Mouse (Mus musculus): Measurements from ENCODE around the gene Mrpl46. TPM values are rescaled to one million over a fixed set of nuclear protein-coding genes. Genes with fewer than 3 reads are reported as not detected.

Gene Mrpl46
- polyA plus RNA-seq, 1 experiment from 2014 or later, result 86.2 TPM

GRCm38 (mm10) chr7:78794571-78795092 is 11.3 kb upstream of the Mrpl46 start:
- H3K27ac ChIP-seq, result no peak overlapping the region
- H3K27me3 ChIP-seq (ENCODE audit: poor library complexity, severe bottlenecking), result 0 out of 2 replicates have a peak, but pooled peaks cover 5% of the 10 kb centered on the region
- no peak for DNase-seq (ENCODE audit: extremely low spot score, low spot score)
- peaks cover 46% of the 10 kb centered on the region for H3K36me3 ChIP-seq (replicated peaks)
- no peaks in the 10 kb centered on the region for H3K9me3 ChIP-seq
- H3K4me1 ChIP-seq, result peaks cover 18% of the 10 kb centered on the region
- WGBS, result 88% methylated on average over 6 of the region's 6 CpGs
- H3K4me3 ChIP-seq, result no peak overlapping the region

- no peak overlapping the region for H3K4me3 ChIP-seq
- DNase-seq (ENCODE audit: extremely low spot score, low spot score), result no peak
- peaks cover 16% of the 10 kb centered on the region for H3K4me1 ChIP-seq
- H3K27ac ChIP-seq, result no peak overlapping the region
- 0 out of 2 replicates have a peak, but pooled peaks cover 5% of the 10 kb centered on the region for H3K27me3 ChIP-seq (ENCODE audit: poor library complexity, severe bottlenecking)
- no peaks in the 10 kb centered on the region for H3K9me3 ChIP-seq
- H3K36me3 ChIP-seq (replicated peaks), result peaks cover 52% of the 10 kb centered on the region
- 93% methylated on average over 13 of the region's 13 CpGs for WGBS
Observed at GRCm38 (mm10) chr7:78793895-78794570, 10.7 kb upstream of the Mrpl46 start.

DNA sequence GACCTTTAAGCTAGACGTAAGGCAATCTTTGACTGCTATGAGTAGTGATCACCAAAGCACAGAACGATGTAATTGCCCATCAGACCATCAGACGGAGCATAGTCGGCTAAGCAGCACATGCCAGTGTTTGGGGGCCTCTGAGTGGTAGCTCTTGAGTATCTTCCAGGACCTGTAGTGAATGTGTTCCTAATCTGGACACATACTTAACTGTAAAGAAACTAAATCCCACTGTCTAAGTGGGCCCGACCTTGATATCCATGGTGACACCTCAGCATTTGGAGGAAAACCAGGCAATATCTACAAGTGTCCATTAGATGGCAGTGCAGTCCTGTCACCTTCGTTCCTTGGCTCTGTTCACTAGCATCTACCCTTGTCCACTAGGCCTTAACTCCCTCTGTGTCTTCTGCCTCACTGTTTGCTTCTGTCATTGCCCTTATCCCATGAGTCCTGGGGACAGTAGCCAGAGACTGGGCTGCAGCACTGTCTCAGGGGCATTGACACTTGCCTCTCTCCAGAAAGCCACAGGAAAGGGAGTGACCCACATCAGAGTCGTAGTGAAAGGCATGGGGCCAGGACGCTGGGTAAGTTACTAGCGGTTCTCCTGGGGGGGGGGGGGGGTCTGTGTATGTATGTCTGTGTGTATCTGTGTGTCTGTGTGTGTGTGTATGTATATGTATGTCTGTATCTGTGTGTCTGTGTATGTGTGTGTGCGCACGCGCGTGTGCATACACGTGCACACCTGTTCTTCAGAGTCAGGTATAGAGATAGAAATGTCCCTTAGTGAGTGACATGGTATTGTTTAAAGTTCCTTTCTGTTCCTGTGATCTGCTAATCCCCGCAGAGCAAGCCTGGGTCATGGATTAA is 8.3 kb upstream of the Mrpl46 start:
- H3K4me1 ChIP-seq, result no peaks in the 10 kb centered on the region
- H3K9me3 ChIP-seq, result no peaks in the 10 kb centered on the region
- peak; percentile 39 for DNase-seq (ENCODE audit: extremely low spot score, low spot score)
- WGBS, result 88% methylated on average over 15 of the region's 15 CpGs
- H3K27me3 ChIP-seq (ENCODE audit: poor library complexity, severe bottlenecking), result no peaks in the 10 kb centered on the region
- H3K4me3 ChIP-seq, result no peak overlapping the region
- H3K36me3 ChIP-seq (replicated peaks), result peaks cover 68% of the 10 kb centered on the region
- H3K27ac ChIP-seq, result no peak overlapping the region

DNA sequence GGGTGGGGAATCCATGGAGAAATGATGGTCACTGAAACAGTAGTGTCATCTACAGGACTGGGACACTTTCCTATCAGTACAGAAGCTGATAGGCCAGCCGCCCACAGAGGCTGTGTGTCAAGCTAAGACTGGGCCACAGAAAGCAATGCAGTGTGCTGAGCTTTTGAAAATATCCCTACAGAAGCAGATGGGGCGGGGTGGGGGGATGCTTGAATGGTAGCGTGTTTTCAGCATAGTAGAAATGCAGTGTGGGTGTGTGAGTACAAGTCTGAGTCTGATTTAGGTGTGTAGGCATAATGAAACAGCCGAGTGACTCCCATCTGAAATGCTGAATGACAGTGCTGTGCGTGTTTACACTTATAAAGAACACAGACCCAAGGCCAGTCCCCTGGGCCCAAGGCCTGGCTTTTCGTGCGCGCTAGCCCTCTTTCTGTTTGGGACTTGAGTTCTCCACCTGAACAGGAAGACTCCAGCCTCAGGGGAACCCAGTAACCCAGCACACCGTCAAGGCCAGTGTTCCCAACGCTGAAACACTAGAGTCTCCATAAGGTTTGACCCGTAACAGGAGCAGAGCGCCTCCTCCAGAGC is 4.6 kb upstream of the Mrpl46 start:
- Histone ChIP-seq H3K9me3 (no peaks in the 10 kb centered on the region), H3K4me1 (peaks cover 16% of the 10 kb centered on the region), H3K36me3 (replicated peaks) (peaks cover 69% of the 10 kb centered on the region), H3K27ac (no peak overlapping the region), H3K4me3 (no peak overlapping the region), H3K27me3 (ENCODE audit: poor library complexity, severe bottlenecking) (no peaks in the 10 kb centered on the region)
- no peak for DNase-seq (ENCODE audit: extremely low spot score, low spot score)
- 92% methylated on average over 12 of the region's 12 CpGs for whole genome bisulfite sequencing

DNA sequence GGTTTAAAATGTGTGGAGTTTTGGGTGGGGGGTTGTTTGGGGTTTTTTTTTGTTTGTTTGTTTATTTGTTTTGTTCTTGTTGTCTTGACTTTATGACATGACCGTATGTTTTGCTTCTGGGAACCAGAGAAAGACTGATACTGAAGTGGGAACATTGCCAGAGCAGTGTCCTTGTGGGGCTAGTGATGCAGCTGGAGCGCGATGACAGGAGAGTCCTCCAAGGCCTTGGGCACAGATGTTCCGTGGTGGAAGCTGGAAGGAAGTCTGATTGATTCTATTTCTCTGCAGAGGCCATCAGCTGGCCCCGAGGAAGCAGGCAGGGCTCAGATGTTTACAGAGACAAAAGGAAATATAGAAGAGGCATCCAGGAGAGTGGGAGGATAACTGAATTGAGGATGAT is 2.6 kb upstream of the Mrpl46 start:
- H3K27ac ChIP-seq, result no peak overlapping the region
- 88% methylated on average over 5 of the region's 5 CpGs for WGBS
- no peaks in the 10 kb centered on the region for H3K9me3 ChIP-seq
- H3K27me3 ChIP-seq (ENCODE audit: poor library complexity, severe bottlenecking), result no peaks in the 10 kb centered on the region
- no peak overlapping the region for H3K4me3 ChIP-seq
- H3K4me1 ChIP-seq, result peaks cover 24% of the 10 kb centered on the region
- peaks cover 51% of the 10 kb centered on the region for H3K36me3 ChIP-seq (replicated peaks)
- DNase-seq (ENCODE audit: extremely low spot score, low spot score), result no peak

DNA sequence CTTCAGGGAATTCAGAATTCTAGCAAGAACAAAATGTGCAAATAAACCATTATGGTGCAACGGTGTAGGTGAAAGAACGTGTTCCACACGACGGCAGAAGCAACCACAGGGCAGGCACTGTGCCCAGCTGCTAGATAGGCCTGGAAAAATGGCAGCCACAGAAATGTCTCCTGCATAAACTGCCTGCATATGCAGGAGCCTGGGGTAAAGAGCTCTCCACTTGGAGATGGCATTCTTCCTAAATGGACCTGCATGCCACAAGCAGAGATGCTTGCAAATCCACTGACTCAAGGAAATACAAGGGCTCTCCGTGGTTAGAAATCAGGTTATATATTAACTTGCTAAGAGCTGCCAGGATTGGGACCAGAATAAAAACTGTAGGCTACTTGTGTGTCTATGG is 4.6 kb downstream of the Mrpl46 start:
- H3K27ac ChIP-seq, result no peak overlapping the region
- H3K4me1 ChIP-seq, result peaks cover 11% of the 10 kb centered on the region
- 93% methylated on average over 5 of the region's 5 CpGs for WGBS
- no peak overlapping the region for H3K4me3 ChIP-seq
- H3K27me3 ChIP-seq (ENCODE audit: poor library complexity, severe bottlenecking), result no peaks in the 10 kb centered on the region
- peaks cover 65% of the 10 kb centered on the region for H3K36me3 ChIP-seq (replicated peaks)
- no peak for DNase-seq (ENCODE audit: extremely low spot score, low spot score)
- H3K9me3 ChIP-seq, result no peaks in the 10 kb centered on the region

DNA sequence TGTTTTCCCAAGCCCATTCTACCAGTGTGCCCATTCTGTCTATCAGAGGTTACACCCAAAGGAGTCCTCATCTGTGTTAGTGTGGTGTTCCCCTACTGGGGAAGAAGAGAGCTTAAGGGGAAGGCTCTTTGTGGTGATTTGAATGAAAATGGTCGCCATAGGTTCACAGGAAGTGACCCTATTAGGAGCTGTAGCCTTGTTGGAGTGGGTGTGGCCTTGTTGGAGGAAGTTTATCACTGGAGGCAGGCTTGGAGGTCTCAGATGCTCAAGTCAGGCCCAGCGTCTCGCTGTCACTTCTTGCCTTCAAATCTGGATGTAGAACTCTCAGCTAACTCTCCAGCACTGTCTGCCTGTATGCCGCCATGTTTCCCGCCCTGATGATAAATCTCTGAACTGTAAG is 12.4 kb downstream of the Mrpl46 start:
- Histone ChIP-seq H3K27me3 (ENCODE audit: poor library complexity, severe bottlenecking) (no peaks in the 10 kb centered on the region), H3K4me3 (no peak overlapping the region), H3K9me3 (no peaks in the 10 kb centered on the region), H3K4me1 (0 out of 2 replicates have a peak, but pooled peaks cover 4% of the 10 kb centered on the region), H3K36me3 (replicated peaks) (peaks cover 32% of the 10 kb centered on the region), H3K27ac (no peak overlapping the region)
- 88% methylated on average over 5 of the region's 5 CpGs for WGBS
- DNase-seq (ENCODE audit: extremely low spot score, low spot score), result no peak

GRCm38 (mm10) chr7:78769075-78769652 is 14.2 kb downstream of the Mrpl46 start:
- H3K27me3 ChIP-seq (ENCODE audit: poor library complexity, severe bottlenecking), result no peaks in the 10 kb centered on the region
- H3K27ac ChIP-seq, result no peak overlapping the region
- no peak overlapping the region for H3K4me3 ChIP-seq
- 0 out of 2 replicates have a peak, but pooled peaks cover 4% of the 10 kb centered on the region for H3K4me1 ChIP-seq
- H3K36me3 ChIP-seq (replicated peaks), result peaks cover 14% of the 10 kb centered on the region
- 78% methylated on average over 7 of the region's 7 CpGs for WGBS
- H3K9me3 ChIP-seq, result no peaks in the 10 kb centered on the region
- no peak for DNase-seq (ENCODE audit: extremely low spot score, low spot score)

- H3K4me3 ChIP-seq, result no peak overlapping the region
- no peak overlapping the region for H3K27ac ChIP-seq
- H3K9me3 ChIP-seq, result no peaks in the 10 kb centered on the region
- WGBS, result 89% methylated on average over 12 of the region's 12 CpGs
- no peaks in the 10 kb centered on the region for H3K27me3 ChIP-seq (ENCODE audit: poor library complexity, severe bottlenecking)
- 0 out of 2 replicates have a peak, but pooled peaks cover 4% of the 10 kb centered on the region for H3K4me1 ChIP-seq
- H3K36me3 ChIP-seq (replicated peaks), result peaks cover 3% of the 10 kb centered on the region
- no peak for DNase-seq (ENCODE audit: extremely low spot score, low spot score)
Observed at GRCm38 (mm10) chr7:78767929-78768531, 15.3 kb downstream of the Mrpl46 start.

DNA sequence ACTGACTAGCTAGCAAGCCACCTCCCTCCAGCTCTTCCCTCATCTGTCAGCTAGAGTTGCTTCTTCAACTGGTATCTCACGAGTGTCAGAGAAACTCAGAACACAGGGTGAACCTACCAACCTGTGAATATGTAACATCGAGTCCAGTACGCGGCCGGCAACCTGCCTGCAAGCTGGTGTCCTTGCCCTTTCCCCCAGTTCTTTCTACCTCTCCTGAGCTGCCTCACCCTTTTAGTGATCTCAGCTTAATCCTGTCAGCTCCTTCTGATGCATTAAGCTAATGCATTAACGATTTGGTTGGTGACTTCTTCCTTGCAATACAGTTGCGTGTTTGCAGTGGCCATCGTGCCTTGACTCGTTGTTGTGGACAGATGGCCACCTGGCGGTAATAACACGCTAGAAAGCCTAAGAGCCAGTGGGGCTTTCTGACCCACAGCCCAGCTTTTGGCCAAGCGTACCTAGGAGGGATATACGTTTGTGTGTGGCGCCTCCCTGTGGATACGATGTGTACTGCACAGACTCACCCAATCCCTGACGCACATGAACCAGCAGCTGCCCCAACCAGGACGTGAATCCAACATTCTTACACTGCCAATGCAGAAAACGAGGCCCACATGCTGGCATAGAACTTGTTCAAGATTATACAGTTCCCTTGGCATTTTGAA is 17.2 kb downstream of the Mrpl46 start:
- H3K27ac ChIP-seq, result no peak overlapping the region
- WGBS, result 24% methylated on average over 18 of the region's 18 CpGs
- no peaks in the 10 kb centered on the region for H3K27me3 ChIP-seq (ENCODE audit: poor library complexity, severe bottlenecking)
- DNase-seq (ENCODE audit: extremely low spot score, low spot score), result peak; percentile 84
- 0 out of 2 replicates have a peak, but pooled peaks cover 4% of the 10 kb centered on the region for H3K4me1 ChIP-seq
- H3K9me3 ChIP-seq, result no peaks in the 10 kb centered on the region
- peak overlapping the region; percentile 14; the same call in 1 of the 2 replicates for H3K4me3 ChIP-seq
- no peaks in the 10 kb centered on the region for H3K36me3 ChIP-seq (replicated peaks)

DNA sequence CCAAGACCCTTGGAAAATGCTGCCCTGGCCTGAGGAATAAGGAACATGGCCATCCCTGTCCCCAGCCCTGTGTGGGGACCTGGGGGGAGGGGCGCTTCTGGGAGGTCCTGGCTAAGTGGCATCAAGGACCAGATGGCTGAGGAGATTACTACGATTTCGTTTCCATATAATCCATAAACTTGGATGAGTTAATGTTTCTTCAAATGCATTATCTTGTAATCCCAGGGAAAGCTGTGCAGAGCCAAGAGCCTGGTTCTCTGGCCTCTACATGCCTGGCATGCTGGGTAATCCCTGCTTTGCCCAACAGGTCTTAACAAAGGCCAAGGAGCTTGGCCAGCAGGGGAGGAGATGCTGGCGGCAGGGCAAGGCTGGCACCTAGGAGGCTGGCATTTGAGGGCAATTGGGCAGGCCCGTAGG is 18.1 kb downstream of the Mrpl46 start:
- Histone ChIP-seq H3K27me3 (ENCODE audit: poor library complexity, severe bottlenecking) (no peaks in the 10 kb centered on the region), H3K27ac (no peak overlapping the region), H3K9me3 (no peaks in the 10 kb centered on the region), H3K36me3 (replicated peaks) (no peaks in the 10 kb centered on the region), H3K4me1 (0 out of 2 replicates have a peak, but pooled peaks cover 4% of the 10 kb centered on the region), H3K4me3 (no peak overlapping the region)
- 78% methylated on average over 5 of the region's 5 CpGs for WGBS
- no peak for DNase-seq (ENCODE audit: extremely low spot score, low spot score)
